Comparison of ENCODE assay signal across 8 mouse cellular contexts in the genomic region with DNA sequence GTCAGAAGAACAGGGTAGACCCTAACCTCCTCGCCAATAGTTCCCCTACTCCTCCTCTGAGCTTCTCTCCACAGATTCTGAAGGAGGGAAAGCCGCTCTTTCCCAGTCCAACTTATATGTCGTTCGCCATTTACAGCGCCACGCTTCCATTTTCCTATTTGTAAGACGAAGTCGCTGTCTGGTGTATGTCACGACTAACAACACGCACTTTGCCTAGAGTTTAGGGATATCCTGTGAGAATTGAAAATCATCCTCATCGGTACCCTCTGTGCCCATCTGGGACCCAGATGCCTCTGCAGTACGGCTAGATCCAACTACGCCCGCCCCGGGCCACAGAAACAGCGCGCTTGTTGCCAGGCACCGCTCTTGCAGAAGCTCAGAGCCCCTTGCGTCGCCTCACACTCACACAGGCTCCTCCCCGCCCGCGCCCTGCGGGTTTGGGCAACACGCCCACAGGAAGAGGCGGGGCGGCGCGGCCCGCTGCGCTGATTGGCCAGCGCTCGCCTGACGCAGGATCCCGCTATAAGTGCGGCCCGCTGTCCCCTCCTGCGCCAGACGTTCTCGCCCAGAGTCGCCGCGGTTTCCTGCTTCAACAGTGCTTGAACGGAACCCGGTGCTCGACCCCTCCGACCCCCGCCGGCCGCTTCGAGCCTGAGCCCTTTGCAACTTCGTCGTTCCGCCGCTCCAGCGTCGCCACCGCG. TPM values are rescaled to one million over a fixed set of nuclear protein-coding genes. Genes with fewer than 3 reads are reported as not detected.
DNase-seq lines count a peak whose midpoint lies in the region; ATAC-seq lines count a peak whose summit lies in the region.

No protein-coding gene starts in this region.

- H3K36me3 ChIP-seq in hindbrain, embryonic 15.5 days = peaks cover 15% of the 10 kb centered on the region

- peak overlapping the region; percentile 75 for H3K9ac ChIP-seq in hindbrain, embryonic 15.5 days

- H3K27me3 ChIP-seq in hindbrain, embryonic 15.5 days = no peaks in the 10 kb centered on the region

- peak overlapping the region; percentile 70 for H3K4me2 ChIP-seq in hindbrain, embryonic 15.5 days

- H3K4me3 ChIP-seq in hindbrain, embryonic 15.5 days = peak overlapping the region; percentile 79

- under 1% methylated on average over 56 of the region's 59 CpGs for WGBS in hindbrain, embryonic 15.5 days

- DNase-seq in R1 (ENCODE audit: low read depth, low spot score) = peak; percentile 97
- DNase-seq in cerebellum, postnatal 25 days = peak; percentile 97 to 98
- DNase-seq in frontal cortex, postnatal 36 days (ENCODE audit: low spot score in 2 of 2) = peak; percentile 95 to 96
- DNase-seq in left cerebral cortex, adult 11 months (ENCODE audit: low spot score) = peak; percentile 95
- peak; percentile 97 to 98 for DNase-seq in lung, postnatal 4 days
- peak; percentile 97 for DNase-seq in retina, postnatal 7 days (ENCODE audit: low read depth, low spot score)
- DNase-seq in urinary bladder, adult 2 months (ENCODE audit: low spot score) = peak; percentile 97

- H3K27ac ChIP-seq in hindbrain, embryonic 15.5 days (replicated peaks) = peak overlapping the region; percentile 94

- no peaks in the 10 kb centered on the region for H3K9me3 ChIP-seq in hindbrain, embryonic 15.5 days

- peaks cover 20% of the 10 kb centered on the region for H3K4me1 ChIP-seq in hindbrain, embryonic 15.5 days (replicated peaks)

- ATAC-seq in hindbrain, embryonic 15.5 days (ENCODE audit: low FRiP score, low read depth) = peak; percentile 98

RNA-seq across cellular contexts. Expression of a gene that starts 1.9 kb away (rescaled TPM):
- 1,700 and 1,726 TPM in 2 replicates for polyA plus RNA-seq in hindbrain, embryonic 15.5 days (2015; fragmentation: Nextera tagmentation; extraction: Ambion mirVana)
- polyA plus RNA-seq in urinary bladder, adult 2 months (2012; rRNA removed) = 2,402 and 3,491 TPM in 2 replicates

RNA-seq across cellular contexts. Expression of a gene that starts 19.1 kb away (rescaled TPM):
- 2.3 TPM in 2 replicates for polyA plus RNA-seq in hindbrain, embryonic 15.5 days (2015; fragmentation: Nextera tagmentation; extraction: Ambion mirVana)
- 3.8 and 4.2 TPM in 2 replicates for polyA plus RNA-seq in urinary bladder, adult 2 months (2012; rRNA removed)

RNA-seq across cellular contexts. Expression of a gene that starts 19.2 kb away (rescaled TPM):
- polyA plus RNA-seq in hindbrain, embryonic 15.5 days (2015; fragmentation: Nextera tagmentation; extraction: Ambion mirVana) = 20.7 and 22.3 TPM in 2 replicates
- polyA plus RNA-seq in urinary bladder, adult 2 months (2012; rRNA removed) = 22.0 and 23.6 TPM in 2 replicates

RNA-seq across cellular contexts. Expression of a gene that starts 59.1 kb away (rescaled TPM):
- polyA plus RNA-seq in hindbrain, embryonic 15.5 days (2015; fragmentation: Nextera tagmentation; extraction: Ambion mirVana) = 31.4 and 32.8 TPM in 2 replicates
- polyA plus RNA-seq in urinary bladder, adult 2 months (2012; rRNA removed) = 38.6 and 41.9 TPM in 2 replicates

Comparison
In these comparisons a context has a peak if more than half of its experiments do, and no peak if none do; other contexts are left out.
1. Peak in every context shown above with its lines: DNase-seq, ATAC-seq, H3K4me3 ChIP-seq and H3K27ac ChIP-seq.